Mouse (Mus musculus) MEL (cell line): ENCODE results near the gene Cdk17. TPM values are rescaled to one million over a fixed set of nuclear protein-coding genes. Genes with fewer than 3 reads are reported as not detected.

ENCODE experiments used
- DNase-seq: peaks from one replicate; pipeline ENCODE4 v3.0.0; 2011; ENCODE audit warnings: low read depth, low spot score
- H3K27ac ChIP-seq: 2 replicates; pipeline ENCODE4 v1.5.1; 2012; ENCODE audit warnings: low read depth, mild to moderate bottlenecking, control low read depth, low read length, moderate library complexity; ENCODE audit not compliant: control insufficient read depth
- H3K27me3 ChIP-seq, 2 experiments: fragments of 150-350 bp in 1 of 2; sonication (generic) in 1 of 2; 2 replicates each; pipeline ENCODE4 v1.6.1; 2012; ENCODE audit warnings: low read length in 2 of 2, mild to moderate bottlenecking in 2 of 2, improper control_type of control experiment in 1 of 2, moderate library complexity in 1 of 2; ENCODE audit not compliant: insufficient read depth in 2 of 2, control insufficient read depth in 1 of 2
- H3K36me3 ChIP-seq, 2 experiments: 2 replicates each; pipeline ENCODE4 v1.6.1; 2012 to 2014; ENCODE audit warnings: low read length in 2 of 2, improper control_type of control experiment in 1 of 2, inconsistent platforms in 1 of 2, mild to moderate bottlenecking in 1 of 2; ENCODE audit not compliant: insufficient read depth in 2 of 2, control insufficient read depth in 1 of 2
- H3K4me1 ChIP-seq, 2 experiments: fragments of 150-350 bp in 1 of 2; sonication (generic) in 1 of 2; 2 replicates each; pipeline ENCODE4 v1.6.1; 2012; ENCODE audit warnings: low read length in 2 of 2, improper control_type of control experiment in 1 of 2, mild to moderate bottlenecking in 1 of 2; ENCODE audit not compliant: insufficient read depth in 2 of 2, control insufficient read depth in 1 of 2
- H3K4me3 ChIP-seq, 2 experiments: fragments of 150-350 bp in 1 of 2; sonication (generic) in 1 of 2; 2 replicates each; pipeline ENCODE4 v1.5.1; 2012; ENCODE audit warnings: low read depth in 2 of 2, low read length in 2 of 2, mild to moderate bottlenecking in 2 of 2, moderate library complexity in 2 of 2, control low read depth in 1 of 2, improper control_type of control experiment in 1 of 2; ENCODE audit not compliant: control insufficient read depth in 1 of 2, insufficient read depth in 1 of 2
- H3K79me2 ChIP-seq: 2 replicates; pipeline ENCODE4 v1.6.1; 2012; ENCODE audit warnings: mild to moderate bottlenecking, low read length, moderate library complexity; ENCODE audit not compliant: control insufficient read depth, poor library complexity, insufficient read depth
- H3K9ac ChIP-seq: 2 replicates; pipeline ENCODE4 v1.6.1; 2012; ENCODE audit warnings: low read depth, mild to moderate bottlenecking, control low read depth, low read length, moderate library complexity; ENCODE audit not compliant: control insufficient read depth, poor library complexity, severe bottlenecking
- H3K9me3 ChIP-seq: fragments of 150-350 bp; sonication (generic); replicated peaks from 2 replicates; pipeline ENCODE4 v1.6.1; 2012; ENCODE audit warnings: mild to moderate bottlenecking, low read length, improper control_type of control experiment, moderate library complexity; ENCODE audit not compliant: insufficient read depth
- BHLHE40 ChIP-seq: IDR thresholded peaks from 2 replicates; pipeline ENCODE4 v1.6.1; 2012; ENCODE audit warnings: low read depth, mild to moderate bottlenecking, inconsistent platforms, low read length, improper control_type of control experiment, borderline replicate concordance
- CHD1 ChIP-seq: IDR thresholded peaks from 2 replicates; pipeline ENCODE4 v1.6.1; 2012; ENCODE audit warnings: low read depth, mild to moderate bottlenecking, inconsistent platforms, low read length, improper control_type of control experiment
- CHD2 ChIP-seq: IDR thresholded peaks from 2 replicates; pipeline ENCODE4 v1.6.1; 2011; ENCODE audit warnings: low read length, improper control_type of control experiment
- E2F4 ChIP-seq: IDR thresholded peaks from 2 replicates; pipeline ENCODE4 v1.6.1; 2011; ENCODE audit warnings: low read depth, low read length, improper control_type of control experiment, borderline replicate concordance
- ETS1 ChIP-seq: IDR thresholded peaks from 2 replicates; pipeline ENCODE4 v1.6.1; 2012; ENCODE audit warnings: low read depth, mild to moderate bottlenecking, inconsistent platforms, low read length, improper control_type of control experiment, moderate library complexity
- GATA1 ChIP-seq: IDR thresholded peaks from 2 replicates; pipeline ENCODE4 v1.6.1; 2011; ENCODE audit warnings: low read depth, low read length, improper control_type of control experiment
- JUND ChIP-seq: IDR thresholded peaks from 2 replicates; pipeline ENCODE4 v1.6.1; 2011; ENCODE audit warnings: low read depth, mild to moderate bottlenecking, improper control_type of control experiment, low read length
- KAT2A ChIP-seq: conservative IDR thresholded peaks from 2 replicates; pipeline ENCODE4 v1.6.1; 2012; ENCODE audit warnings: low read depth, low read length, improper control_type of control experiment, inconsistent platforms
- MAFK ChIP-seq: IDR thresholded peaks from 2 replicates; pipeline ENCODE4 v1.6.1; 2011; ENCODE audit warnings: low read depth, mild to moderate bottlenecking, low read length, improper control_type of control experiment, borderline replicate concordance
- MAZ ChIP-seq: IDR thresholded peaks from 2 replicates; pipeline ENCODE4 v1.6.1; 2012; ENCODE audit warnings: low read depth, mild to moderate bottlenecking, inconsistent platforms, low read length, improper control_type of control experiment
- MEF2A ChIP-seq: IDR thresholded peaks from 2 replicates; pipeline ENCODE4 v1.6.1; 2014; ENCODE audit warnings: low read depth, mild to moderate bottlenecking, inconsistent platforms, low read length, improper control_type of control experiment; ENCODE audit not compliant: poor library complexity, insufficient replicate concordance, severe bottlenecking; ENCODE audit errors: extremely low read depth
- MYB ChIP-seq: IDR thresholded peaks from 2 replicates; pipeline ENCODE4 v1.6.1; 2011; ENCODE audit warnings: mild to moderate bottlenecking, low read depth, low read length, improper control_type of control experiment
- MYC ChIP-seq: IDR thresholded peaks from 2 replicates; pipeline ENCODE4 v1.6.1; 2011; ENCODE audit warnings: low read depth, mild to moderate bottlenecking, low read length, improper control_type of control experiment, moderate library complexity
- NELFE ChIP-seq: IDR thresholded peaks from 2 replicates; pipeline ENCODE4 v1.6.1; 2011; ENCODE audit warnings: low read depth, low read length, improper control_type of control experiment
- NRF1 ChIP-seq: IDR thresholded peaks from 2 replicates; pipeline ENCODE4 v1.6.1; 2014; ENCODE audit warnings: low read depth, mild to moderate bottlenecking, inconsistent platforms, low read length, improper control_type of control experiment, moderate library complexity; ENCODE audit not compliant: poor library complexity, insufficient read depth, severe bottlenecking
- POLR2A ChIP-seq, 2 experiments: IDR thresholded peaks; 2 replicates each; pipeline ENCODE4 v1.6.1; 2011 to 2012; ENCODE audit warnings: low read length in 2 of 2, mild to moderate bottlenecking in 2 of 2, control low read depth in 1 of 2, improper control_type of control experiment in 1 of 2, low read depth in 1 of 2, moderate library complexity in 1 of 2; ENCODE audit not compliant: control insufficient read depth in 1 of 2, insufficient read depth in 1 of 2, poor library complexity in 1 of 2
- POLR2AphosphoS5 ChIP-seq: IDR thresholded peaks from 2 replicates; pipeline ENCODE4 v1.6.1; 2012; ENCODE audit warnings: low read depth, borderline replicate concordance, mild to moderate bottlenecking, inconsistent platforms, low read length, moderate library complexity, mixed read lengths
- RAD21 ChIP-seq: IDR thresholded peaks from 2 replicates; pipeline ENCODE4 v1.6.1; 2011; ENCODE audit warnings: mild to moderate bottlenecking, low read depth, low read length, improper control_type of control experiment
- RCOR1 ChIP-seq: IDR thresholded peaks from 2 replicates; pipeline ENCODE4 v1.6.1; 2012; ENCODE audit warnings: low read depth, mild to moderate bottlenecking, inconsistent platforms, low read length, improper control_type of control experiment
- SMC3 ChIP-seq: IDR thresholded peaks from 2 replicates; pipeline ENCODE4 v1.6.1; 2011; ENCODE audit warnings: low read depth, low read length, improper control_type of control experiment
- TAL1 ChIP-seq: IDR thresholded peaks from 2 replicates; pipeline ENCODE4 v1.6.1; 2012; ENCODE audit warnings: mild to moderate bottlenecking, inconsistent platforms, low read length, moderate library complexity, mixed read lengths
- TBP ChIP-seq: IDR thresholded peaks from 2 replicates; pipeline ENCODE4 v1.8.0; 2011; ENCODE audit warnings: low read depth, low read length, improper control_type of control experiment
- TCF12 ChIP-seq: IDR thresholded peaks from 2 replicates; pipeline ENCODE4 v1.6.1; 2014; ENCODE audit warnings: low read depth, mild to moderate bottlenecking, inconsistent platforms, low read length, improper control_type of control experiment, moderate library complexity
- UBTF ChIP-seq: IDR thresholded peaks from 2 replicates; pipeline ENCODE4 v1.6.1; 2012; ENCODE audit warnings: low read depth, mild to moderate bottlenecking, inconsistent platforms, low read length, improper control_type of control experiment, moderate library complexity, borderline replicate concordance; ENCODE audit not compliant: insufficient read depth
- USF1 ChIP-seq: IDR thresholded peaks from 2 replicates; pipeline ENCODE4 v1.6.1; 2014; ENCODE audit warnings: low read depth, mild to moderate bottlenecking, inconsistent platforms, low read length, improper control_type of control experiment, moderate library complexity
- USF2 ChIP-seq, 2 experiments: IDR thresholded peaks; 2 replicates each; pipeline ENCODE4 v1.6.1; 2011 to 2012; ENCODE audit warnings: improper control_type of control experiment in 2 of 2, low read length in 2 of 2, borderline replicate concordance in 1 of 2, inconsistent platforms in 1 of 2, low read depth in 1 of 2, mild to moderate bottlenecking in 1 of 2; ENCODE audit not compliant: insufficient read depth in 1 of 2
- ZC3H11A ChIP-seq: IDR thresholded peaks from 2 replicates; pipeline ENCODE4 v1.6.1; 2012; ENCODE audit warnings: low read depth, mild to moderate bottlenecking, inconsistent platforms, low read length, improper control_type of control experiment
- ZKSCAN1 ChIP-seq: IDR thresholded peaks from 2 replicates; pipeline ENCODE4 v1.6.1; 2012; ENCODE audit warnings: low read depth, mild to moderate bottlenecking, inconsistent platforms, low read length, improper control_type of control experiment, moderate library complexity
- polyA plus RNA-seq, 2 experiments: library from polyadenylated mRNA; stranded (reverse) in 1 of 2; unstranded in 1 of 2; fragments of >175 nt in 1 of 2; fragments of >200 nt in 1 of 2; gene quantifications; 2 replicates each; pipeline versions ENCODE4 v1.2.1 to v1.2.4; 2012; ENCODE audit warnings: low replicate concordance in 2 of 2, low read depth in 1 of 2; ENCODE audit not compliant: insufficient read length in 2 of 2, insufficient read depth in 1 of 2, missing spikeins in 1 of 2
- total RNA-seq: library from RNA; depleted of rRNA; stranded (reverse); fragments of 300-350 nt; gene quantifications from 2 replicates; pipeline ENCODE4 v1.2.3, GENCODE M21; 2012

Gene Cdk17
- total and polyA plus RNA-seq, 3 experiments: 25.6 to 155 (median 32.9) TPM

- peaks cover 3% of the 10 kb centered on the region for H3K79me2 ChIP-seq
- H3K27ac ChIP-seq: no peak overlapping the region
- H3K27me3 ChIP-seq: no peaks in the 10 kb centered on the region
- no peaks in the 10 kb centered on the region for H3K9me3 ChIP-seq
- no peak overlapping the region for H3K4me3 ChIP-seq
- TF ChIP-seq POLR2AphosphoS5 (no peak), NRF1 (no peak), MAFK (no peak), RCOR1 (no peak), RAD21 (no peak), TBP (no peak), MEF2A (no peak), MYC (no peak), GATA1 (no peak), POLR2A (IDR thresholded peaks at IDR 0.05; ENCODE audit: control insufficient read depth in 1 of 2, insufficient read depth in 1 of 2, low read depth in 1 of 2, low read length in 2 of 2, poor library complexity in 1 of 2) (no peak), JUND (no peak), MYB (no peak), SMC3 (no peak), NELFE (no peak), UBTF (no peak)
- TF ChIP-seq, all 39 proteins: peak for 0
- H3K4me1 ChIP-seq: peaks cover 3 to 17% of the 10 kb centered on the region in 2 experiments; a peak in 3 of 4 replicates
- peaks cover 0 to 14% of the 10 kb centered on the region in 2 experiments; a peak in 2 of 4 replicates for H3K36me3 ChIP-seq
- DNase-seq: no peak
- no peak overlapping the region for H3K9ac ChIP-seq
Measured at GRCm38 (mm10) chr10:93146601-93147000, 14.1 kb upstream of the Cdk17 start.

- H3K27ac ChIP-seq: no peak overlapping the region
- TF ChIP-seq TBP: no peak
- no peak for TF ChIP-seq UBTF
- TF ChIP-seq SMC3: no peak
- TF ChIP-seq CHD1: no peak
- TF ChIP-seq USF1: no peak
- no peak for TF ChIP-seq KAT2A
- no peak for TF ChIP-seq MAZ
- TF ChIP-seq MEF2A: no peak
- TF ChIP-seq USF2 (IDR thresholded peaks at IDR 0.05; ENCODE audit: borderline replicate concordance in 1 of 2, insufficient read depth in 1 of 2, low read depth in 1 of 2, low read length in 2 of 2): no peak
- TF ChIP-seq ZC3H11A: no peak
- no peak for TF ChIP-seq BHLHE40
- TF ChIP-seq ZKSCAN1: no peak
- no peak for TF ChIP-seq TCF12
- TF ChIP-seq TAL1: no peak
- TF ChIP-seq E2F4: no peak
- TF ChIP-seq CHD2: no peak
- no peak for TF ChIP-seq MYB
- no peak for TF ChIP-seq ETS1
- TF ChIP-seq, all 39 proteins: peak for 0
Measured at GRCm38 (mm10) chr10:93147691-93148090, 13.0 kb upstream of the Cdk17 start.

More at GRCm38 (mm10) chr10:93147691-93148090, 13.0 kb upstream of the Cdk17 start:
- Histone ChIP-seq H3K27me3 (no peaks in the 10 kb centered on the region), H3K4me1 (peaks cover 8 to 14% of the 10 kb centered on the region in 2 experiments; a peak in 3 of 4 replicates), H3K4me3 (no peak overlapping the region), H3K79me2 (no peaks in the 10 kb centered on the region; the same call in 1 of the 2 replicates), H3K36me3 (peaks cover 0 to 16% of the 10 kb centered on the region in 2 experiments; a peak in 2 of 4 replicates), H3K9ac (no peak overlapping the region), H3K9me3 (no peaks in the 10 kb centered on the region)
- DNase-seq: no peak
